Mouse (Mus musculus): ENCODE results near the gene Pcdh11x. TPM values are rescaled to one million over a fixed set of nuclear protein-coding genes. Genes with fewer than 3 reads are reported as not detected.
"Not testable (repeated sequence)": the region's sequence is repeated elsewhere in the genome, so short reads cannot be mapped to it uniquely, and the experiment has no call there.

Gene Pcdh11x
- polyA plus RNA-seq (2012; rRNA removed), result 6.7 and 11.4 TPM in 2 replicates

DNA sequence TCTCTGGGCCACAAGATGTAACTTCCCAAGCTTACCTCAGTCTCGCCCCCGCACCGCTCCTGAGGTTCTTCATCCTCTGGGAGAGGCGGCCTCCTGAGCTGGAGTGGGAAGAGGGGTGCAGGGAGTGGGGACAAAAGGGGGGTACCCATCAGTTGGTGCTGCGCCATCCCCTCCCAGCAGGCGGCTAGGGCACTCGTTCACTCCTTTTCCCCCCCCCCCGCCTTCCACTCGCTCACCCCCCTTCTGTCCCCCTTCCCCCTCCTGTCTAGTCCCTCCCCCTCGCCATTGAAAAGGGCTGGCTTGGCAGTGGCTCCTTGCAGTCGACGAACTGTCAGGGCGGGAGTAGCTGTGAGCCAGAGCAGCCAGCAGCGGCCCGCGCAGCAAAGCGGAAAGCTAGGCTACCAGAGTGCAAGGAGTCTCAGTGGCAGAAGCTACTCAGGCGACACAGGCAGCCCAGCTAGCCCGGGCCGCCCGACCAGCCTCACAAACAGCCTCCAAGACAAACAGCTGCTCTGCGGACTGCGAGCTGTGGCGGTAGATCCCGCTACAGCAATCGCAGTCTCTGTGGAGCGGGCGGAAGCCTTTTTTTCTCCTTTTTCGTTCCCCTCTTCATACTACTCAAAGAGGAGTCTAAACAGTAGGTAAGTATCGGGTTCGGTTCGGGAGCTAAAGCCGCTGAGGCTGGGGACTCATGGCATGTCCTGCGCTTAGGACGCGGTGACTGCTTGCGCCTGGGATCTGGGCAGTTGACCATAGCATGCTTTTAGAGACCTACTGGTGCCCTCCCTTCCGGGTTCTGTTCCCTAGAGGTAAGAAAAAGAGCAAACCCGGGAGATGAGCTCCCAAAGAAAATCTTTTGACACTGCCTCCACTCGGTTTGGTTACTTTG lies at the start of gene Pcdh11x:
Gene Pcdh11x, plus strand, starts transcription at position 249 of the 889 bp plus-strand sequence.
- TF ChIP-seq POLR2A (IDR thresholded peaks at IDR 0.05; ENCODE audit: borderline replicate concordance, extremely low read depth, insufficient read depth, insufficient read length, poor library complexity, severe bottlenecking) (0 out of 2 replicates have a peak, but pooled peaks have one; percentile 20), CTCF (IDR thresholded peaks at IDR 0.05; ENCODE audit: borderline replicate concordance, extremely low read depth, insufficient read depth, insufficient read length) (no peak)
- peak; percentile 92 for DNase-seq (ENCODE audit: low read depth)

GRCm38 (mm10) chrX:120260089-120260488 lies 30.0 kb upstream of the Pcdh11x start:
- TF ChIP-seq CTCF (IDR thresholded peaks at IDR 0.05; ENCODE audit: borderline replicate concordance, extremely low read depth, insufficient read depth, insufficient read length), result no peak
- TF ChIP-seq POLR2A (IDR thresholded peaks at IDR 0.05; ENCODE audit: borderline replicate concordance, extremely low read depth, insufficient read depth, insufficient read length, poor library complexity, severe bottlenecking), result no peak
- no peak for DNase-seq (ENCODE audit: low read depth)

DNA sequence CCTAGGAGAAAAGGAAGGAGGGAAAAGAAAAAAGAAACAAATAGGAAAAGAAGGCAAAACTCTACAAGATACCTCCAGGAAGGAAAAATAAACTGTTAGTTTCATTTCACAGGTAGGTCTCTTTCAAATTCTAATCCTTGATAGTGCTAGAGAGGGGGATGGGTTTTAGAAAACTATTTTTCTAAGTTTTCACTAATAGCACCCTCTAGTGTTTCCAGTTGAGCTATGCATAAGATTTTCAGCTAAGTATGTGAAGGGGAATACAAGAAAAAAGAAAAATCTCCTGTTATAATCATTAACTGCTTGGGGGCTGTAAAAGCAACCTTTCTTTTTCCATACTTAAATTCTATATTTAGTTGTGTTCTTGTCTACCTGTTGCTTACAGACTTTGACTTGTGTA lies 4.5 kb upstream of the Pcdh11x start:
- peak; percentile 58 for DNase-seq (ENCODE audit: low read depth)
- TF ChIP-seq POLR2A (IDR thresholded peaks at IDR 0.05; ENCODE audit: borderline replicate concordance, extremely low read depth, insufficient read depth, insufficient read length, poor library complexity, severe bottlenecking) (no peak), CTCF (IDR thresholded peaks at IDR 0.05; ENCODE audit: borderline replicate concordance, extremely low read depth, insufficient read depth, insufficient read length) (no peak)

DNA sequence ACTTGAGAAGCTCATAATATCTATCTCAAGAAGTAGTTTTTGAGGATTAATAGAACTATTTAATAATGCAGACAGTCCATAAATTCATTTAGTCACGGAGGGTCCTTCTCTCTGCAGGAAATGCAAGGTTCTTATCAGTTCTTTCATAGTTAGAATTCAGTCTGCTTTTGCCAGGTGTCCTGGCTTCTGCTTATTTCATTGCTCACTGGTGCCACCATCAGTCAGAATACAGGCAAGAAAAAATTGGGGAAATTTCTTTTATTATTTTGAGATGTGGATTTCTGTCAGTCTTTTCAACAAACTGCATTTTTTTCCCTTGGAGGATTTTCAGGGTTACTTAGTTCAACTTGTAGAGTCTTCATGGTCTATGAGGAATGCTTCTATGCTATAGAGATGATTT lies 2.6 kb upstream of the Pcdh11x start:
- DNase-seq (ENCODE audit: low read depth), result peak; percentile 50
- no peak for TF ChIP-seq POLR2A (IDR thresholded peaks at IDR 0.05; ENCODE audit: borderline replicate concordance, extremely low read depth, insufficient read depth, insufficient read length, poor library complexity, severe bottlenecking)
- peak; percentile 19; the same call in 1 of the 2 replicates for TF ChIP-seq CTCF (IDR thresholded peaks at IDR 0.05; ENCODE audit: borderline replicate concordance, extremely low read depth, insufficient read depth, insufficient read length)

- DNase-seq (ENCODE audit: low read depth), result peak; percentile 27
- TF ChIP-seq POLR2A (IDR thresholded peaks at IDR 0.05; ENCODE audit: borderline replicate concordance, extremely low read depth, insufficient read depth, insufficient read length, poor library complexity, severe bottlenecking) (no peak), CTCF (IDR thresholded peaks at IDR 0.05; ENCODE audit: borderline replicate concordance, extremely low read depth, insufficient read depth, insufficient read length) (no peak)
Observed at GRCm38 (mm10) chrX:120290900-120291280, 831 bp downstream of the Pcdh11x start.

GRCm38 (mm10) chrX:120291696-120292095 lies 1.6 kb downstream of the Pcdh11x start:
- TF ChIP-seq POLR2A (IDR thresholded peaks at IDR 0.05; ENCODE audit: borderline replicate concordance, extremely low read depth, insufficient read depth, insufficient read length, poor library complexity, severe bottlenecking) (no peak), CTCF (IDR thresholded peaks at IDR 0.05; ENCODE audit: borderline replicate concordance, extremely low read depth, insufficient read depth, insufficient read length) (no peak)

DNA sequence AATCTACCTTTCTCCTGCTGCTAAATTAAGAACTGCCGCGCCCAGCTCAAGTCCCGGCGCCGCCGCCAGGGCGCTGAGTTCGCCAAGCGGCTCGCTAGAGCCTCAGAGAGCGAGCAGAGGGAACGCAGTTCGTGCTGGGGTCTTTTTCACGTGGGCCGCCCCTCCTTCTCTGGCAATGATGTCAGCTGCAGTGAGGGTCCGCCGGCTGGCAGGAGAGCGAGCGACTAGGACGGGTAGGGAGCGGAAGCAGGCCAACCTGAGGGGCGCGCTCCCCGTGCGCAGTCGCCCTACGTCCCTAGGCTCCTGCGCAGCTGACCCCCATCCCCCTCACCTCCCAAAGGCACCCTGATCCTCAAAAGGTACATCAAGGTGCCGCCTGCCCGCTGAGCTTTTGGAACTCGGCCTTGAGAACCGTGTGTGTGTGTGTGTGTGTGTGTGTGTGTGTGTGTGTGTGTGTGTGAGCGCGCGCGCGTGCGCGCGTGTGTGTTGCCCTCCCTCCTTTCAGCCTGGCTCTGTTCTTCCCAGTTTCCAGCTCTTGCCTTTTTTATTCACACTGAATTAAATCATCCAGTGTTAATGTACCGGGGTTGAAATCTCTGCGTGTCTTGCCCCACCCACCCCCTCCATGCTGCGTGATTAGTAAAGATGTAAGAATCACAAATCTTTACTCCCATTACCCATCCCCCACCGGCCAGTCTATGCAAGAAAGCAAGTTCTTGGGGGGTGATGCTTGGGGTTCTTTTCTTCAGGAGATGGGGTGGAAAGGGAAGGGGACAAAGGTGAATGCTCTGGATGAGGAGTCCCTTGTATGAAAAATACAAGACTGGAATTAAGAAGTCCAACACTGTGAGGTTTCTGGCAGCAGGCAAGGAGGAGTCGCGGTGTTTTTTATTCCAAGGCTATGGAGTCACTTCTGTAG lies 3.0 kb downstream of the Pcdh11x start:
- peak; percentile 91 for DNase-seq (ENCODE audit: low read depth)
- TF ChIP-seq POLR2A (IDR thresholded peaks at IDR 0.05; ENCODE audit: borderline replicate concordance, extremely low read depth, insufficient read depth, insufficient read length, poor library complexity, severe bottlenecking) (no peak), CTCF (IDR thresholded peaks at IDR 0.05; ENCODE audit: borderline replicate concordance, extremely low read depth, insufficient read depth, insufficient read length) (peak; percentile 41; the same call in 1 of the 2 replicates)

More at GRCm38 (mm10) chrX:120291696-120292095, 1.6 kb downstream of the Pcdh11x start:
- peak; percentile 53 for DNase-seq (ENCODE audit: low read depth)

- DNase-seq (ENCODE audit: low read depth), result peak; percentile 58
- TF ChIP-seq POLR2A (IDR thresholded peaks at IDR 0.05; ENCODE audit: borderline replicate concordance, extremely low read depth, insufficient read depth, insufficient read length, poor library complexity, severe bottlenecking) (no peak), CTCF (IDR thresholded peaks at IDR 0.05; ENCODE audit: borderline replicate concordance, extremely low read depth, insufficient read depth, insufficient read length) (no peak)
Observed at GRCm38 (mm10) chrX:120301469-120302175, 11.6 kb downstream of the Pcdh11x start.

GRCm38 (mm10) chrX:120312995-120313394 lies 22.9 kb downstream of the Pcdh11x start, which contains the start of gene H2afb3:
Gene H2afb3 (minus strand): TSS chrX:120313095.
- not testable (repeated sequence) for DNase-seq (ENCODE audit: low read depth)

- no peak for TF ChIP-seq POLR2A (IDR thresholded peaks at IDR 0.05; ENCODE audit: borderline replicate concordance, extremely low read depth, insufficient read depth, insufficient read length, poor library complexity, severe bottlenecking)
- TF ChIP-seq CTCF (IDR thresholded peaks at IDR 0.05; ENCODE audit: borderline replicate concordance, extremely low read depth, insufficient read depth, insufficient read length), result no peak
- peak; percentile 0 for DNase-seq (ENCODE audit: low read depth)
Observed at GRCm38 (mm10) chrX:120466225-120466624, 176.2 kb downstream of the Pcdh11x start.

DNA sequence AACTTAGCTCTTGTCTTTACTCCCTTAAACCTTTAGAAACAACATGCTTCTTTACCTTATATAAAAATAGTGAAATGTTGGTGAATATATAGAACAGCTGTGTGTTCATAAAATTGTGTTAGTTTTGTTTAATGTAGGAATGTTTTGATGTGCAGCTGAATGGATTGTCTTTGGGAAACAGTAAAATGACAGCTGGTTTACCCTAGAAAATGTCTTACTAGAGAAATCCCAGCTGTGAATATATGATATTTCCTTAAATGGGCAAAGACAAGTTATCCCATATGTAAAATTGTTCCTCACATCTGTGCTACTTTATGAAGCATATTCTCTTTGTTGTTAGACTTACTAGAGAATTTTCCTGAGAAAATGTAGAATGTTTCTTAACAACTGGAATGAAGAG lies 196.4 kb downstream of the Pcdh11x start:
- no peak for DNase-seq (ENCODE audit: low read depth)
- no peak for TF ChIP-seq CTCF (IDR thresholded peaks at IDR 0.05; ENCODE audit: borderline replicate concordance, extremely low read depth, insufficient read depth, insufficient read length)
- no peak for TF ChIP-seq POLR2A (IDR thresholded peaks at IDR 0.05; ENCODE audit: borderline replicate concordance, extremely low read depth, insufficient read depth, insufficient read length, poor library complexity, severe bottlenecking)

All from brain, embryonic 14.5 days (tissue).